Mouse (Mus musculus) WW6 (cell line): ENCODE results near the gene Gm17617.

Experiments
- DNase-seq: peaks from one replicate; pipeline ENCODE4 v3.0.0-alpha.2; 2013; ENCODE audit warnings: low read depth, low spot score

Gene Gm17617

DNA sequence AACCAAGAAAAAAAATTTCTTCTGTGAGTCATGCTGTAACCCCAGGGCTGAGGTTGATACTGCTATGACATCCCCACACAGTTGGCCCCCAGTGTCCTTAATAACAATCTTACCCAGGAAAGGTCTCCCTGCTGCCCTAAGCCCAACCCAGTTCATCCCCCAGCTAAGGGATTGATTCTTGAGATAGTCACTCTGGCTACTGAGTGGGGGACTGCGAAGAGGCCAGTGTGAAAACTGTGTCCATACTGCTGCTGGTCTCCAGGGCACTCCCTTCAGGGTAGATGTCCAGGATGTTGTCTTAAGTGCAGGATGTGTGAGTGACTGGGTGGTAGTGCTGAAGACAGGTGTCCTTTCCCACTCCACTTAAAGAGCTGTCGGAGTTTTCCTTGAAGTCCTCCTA is at the start of gene Gm17617:
Gm17617 (minus strand) TSS at position 101 of the 400 bp plus-strand sequence.
- no peak for DNase-seq

DNA sequence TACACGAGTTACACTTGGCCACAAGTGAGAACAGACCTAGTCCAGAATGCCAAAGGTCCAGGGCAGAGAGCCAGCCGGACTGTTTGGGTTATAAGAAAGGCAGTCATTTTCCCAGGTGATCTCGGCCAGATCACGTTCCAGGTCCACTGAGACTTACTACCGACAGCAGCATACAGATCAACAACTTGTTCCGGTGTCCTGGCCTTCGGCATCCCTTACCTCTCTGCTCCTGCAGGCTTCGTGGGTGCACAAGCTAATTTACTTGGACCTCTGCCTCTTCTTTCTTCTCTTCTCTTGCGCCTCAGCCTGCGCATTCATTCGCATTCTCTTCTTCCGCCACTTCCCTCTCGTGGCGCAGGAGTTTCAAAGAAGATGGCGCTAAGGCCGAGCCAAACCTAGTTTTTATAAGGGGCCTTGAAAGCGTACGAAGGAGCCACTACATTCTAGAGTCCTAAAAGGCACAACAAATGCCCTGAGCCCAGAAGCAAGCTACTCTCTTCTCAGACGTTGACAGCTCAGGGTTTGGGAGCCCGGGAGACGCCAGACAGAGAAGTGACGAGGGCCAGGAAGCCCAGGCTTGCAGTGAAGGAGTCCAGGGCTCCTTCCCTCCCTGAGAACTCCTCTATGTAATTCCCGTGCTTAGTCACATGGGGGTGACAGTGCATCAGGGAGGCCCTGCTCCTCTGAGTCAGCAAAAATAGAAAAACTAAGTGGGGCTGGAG is 49.0 kb upstream of the Gm17617 start:
- peak; percentile 76 for DNase-seq

DNA sequence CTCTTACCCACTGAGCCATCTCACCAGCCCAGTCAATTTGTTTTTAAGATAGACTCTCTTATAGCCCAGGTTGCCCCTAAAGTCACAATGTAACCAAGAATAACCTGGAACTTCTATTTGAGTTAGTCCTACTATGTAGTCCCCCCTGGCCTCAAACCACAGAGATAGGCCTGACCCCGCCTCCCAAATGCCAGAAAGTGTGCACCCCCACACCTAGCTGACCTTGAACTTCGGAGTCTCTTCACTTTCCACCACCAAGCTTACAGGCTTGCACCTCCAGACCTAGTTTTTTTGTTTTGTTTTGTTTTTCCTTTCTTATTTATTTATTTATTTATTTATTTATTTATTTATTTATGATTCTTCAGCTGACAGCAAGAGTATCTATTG is 48.4 kb upstream of the Gm17617 start:
- DNase-seq, result no peak

DNA sequence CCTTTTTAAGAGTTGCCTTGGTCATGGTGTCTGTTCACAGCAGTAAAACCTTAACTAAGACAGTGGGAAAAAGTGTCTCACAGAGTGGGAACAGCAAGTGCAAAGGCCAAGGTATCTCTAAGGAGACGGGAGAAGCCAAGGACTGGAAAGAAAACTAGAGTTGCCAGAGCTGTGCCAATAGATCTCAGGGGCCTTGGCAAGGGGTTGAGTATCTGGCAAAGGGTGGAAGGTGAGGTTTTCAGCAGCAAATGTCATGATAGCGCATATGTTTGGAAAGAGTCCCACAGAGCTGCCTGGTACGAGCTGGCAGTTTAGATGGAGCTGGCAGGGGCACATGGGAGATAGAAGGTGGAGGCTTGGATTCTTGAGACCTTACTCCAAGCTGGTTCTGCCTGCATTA is 46.2 kb upstream of the Gm17617 start:
- DNase-seq, result no peak

DNA sequence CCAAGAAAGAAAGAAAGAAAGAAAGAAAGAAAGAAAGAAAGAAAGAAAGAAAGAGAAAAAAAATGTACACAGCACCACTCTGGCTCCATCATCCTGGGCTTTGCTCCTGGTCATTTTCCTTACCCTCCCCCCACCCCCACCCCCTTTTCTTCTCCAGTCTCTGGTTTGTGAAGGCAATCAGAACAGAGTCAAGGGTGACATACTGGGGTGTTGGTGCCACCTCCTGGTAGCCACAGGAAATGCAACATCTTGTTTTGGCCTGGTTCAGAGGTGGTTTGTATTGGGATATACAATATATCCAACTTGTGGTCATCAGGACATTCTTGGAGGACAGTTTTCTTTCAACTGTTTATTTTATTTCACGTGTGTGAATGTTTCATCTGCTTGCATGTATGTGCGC is 45.2 kb upstream of the Gm17617 start:
- DNase-seq, result no peak

GRCm38 (mm10) chr13:55177903-55178496 is 44.7 kb upstream of the Gm17617 start:
- DNase-seq, result no peak

- DNase-seq, result no peak
Observed at GRCm38 (mm10) chr13:55176265-55176664, 42.9 kb upstream of the Gm17617 start.

- no peak for DNase-seq
Observed at GRCm38 (mm10) chr13:55174347-55174746, 41.0 kb upstream of the Gm17617 start.

DNA sequence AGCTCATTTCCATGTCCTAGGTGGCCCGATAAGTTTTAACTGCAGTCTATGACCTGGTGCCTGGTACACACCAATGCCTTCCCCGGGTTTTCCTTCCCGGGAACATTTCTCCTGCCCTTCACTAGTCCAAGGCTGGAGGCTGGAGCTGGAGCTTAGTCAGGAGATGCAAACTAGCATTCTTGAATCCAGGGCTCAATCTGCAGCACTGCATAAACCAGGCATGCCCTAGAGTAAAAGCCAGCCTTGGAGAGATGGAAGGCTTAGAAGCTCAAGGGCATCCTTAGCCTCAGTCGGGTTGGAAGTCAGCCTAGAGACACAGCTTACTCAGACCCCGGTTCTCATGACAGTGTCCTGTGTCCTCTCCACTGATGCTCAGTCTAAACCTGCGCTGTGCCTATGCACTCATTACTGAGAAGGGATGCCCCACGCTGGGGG is 39.0 kb upstream of the Gm17617 start:
- DNase-seq, result no peak

GRCm38 (mm10) chr13:55171517-55172335 is 38.4 kb upstream of the Gm17617 start:
- no peak for DNase-seq

- DNase-seq, result no peak
Observed at GRCm38 (mm10) chr13:55168958-55169369, 35.6 kb upstream of the Gm17617 start.

GRCm38 (mm10) chr13:55168255-55168654 is 34.9 kb upstream of the Gm17617 start:
- DNase-seq, result no peak

GRCm38 (mm10) chr13:55167798-55168197 is 34.5 kb upstream of the Gm17617 start:
- DNase-seq, result no peak

DNA sequence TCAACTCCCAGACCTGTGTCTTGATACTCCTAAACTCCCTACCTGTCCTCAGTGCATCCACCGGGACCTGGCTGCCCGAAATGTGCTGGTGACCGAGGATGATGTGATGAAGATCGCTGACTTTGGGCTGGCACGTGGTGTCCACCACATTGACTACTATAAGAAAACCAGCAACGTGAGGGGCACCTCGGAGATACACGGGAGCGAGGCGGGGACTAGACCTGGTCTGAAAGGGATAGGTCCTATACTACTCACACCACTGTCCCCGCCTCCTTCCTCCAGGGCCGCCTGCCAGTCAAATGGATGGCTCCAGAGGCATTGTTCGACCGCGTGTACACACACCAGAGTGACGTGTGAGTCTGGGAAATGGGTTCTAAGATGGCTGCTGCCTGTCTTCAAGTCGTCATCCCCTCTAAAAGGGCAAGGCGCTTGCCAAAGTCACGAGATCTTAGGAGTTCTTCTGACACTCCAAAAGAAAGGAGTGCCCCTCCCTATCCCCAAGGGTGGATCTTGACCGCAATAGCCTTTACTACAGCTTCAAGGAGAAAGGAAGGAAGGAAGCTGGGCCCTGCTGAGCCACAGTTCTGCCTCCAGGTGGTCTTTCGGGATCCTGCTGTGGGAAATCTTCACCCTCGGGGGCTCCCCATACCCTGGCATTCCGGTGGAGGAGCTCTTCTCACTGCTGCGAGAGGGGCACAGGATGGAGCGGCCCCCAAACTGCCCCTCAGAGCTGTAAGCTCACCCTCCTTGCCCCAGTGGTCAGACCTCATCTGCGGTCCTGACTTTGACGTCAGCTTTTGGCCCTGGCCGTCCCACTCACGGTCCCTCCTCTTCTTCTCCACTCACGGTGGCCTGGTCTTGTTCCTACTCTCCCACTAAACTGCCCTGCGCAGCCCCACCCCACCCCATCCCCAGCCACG is 33.7 kb upstream of the Gm17617 start:
- no peak for DNase-seq

DNA sequence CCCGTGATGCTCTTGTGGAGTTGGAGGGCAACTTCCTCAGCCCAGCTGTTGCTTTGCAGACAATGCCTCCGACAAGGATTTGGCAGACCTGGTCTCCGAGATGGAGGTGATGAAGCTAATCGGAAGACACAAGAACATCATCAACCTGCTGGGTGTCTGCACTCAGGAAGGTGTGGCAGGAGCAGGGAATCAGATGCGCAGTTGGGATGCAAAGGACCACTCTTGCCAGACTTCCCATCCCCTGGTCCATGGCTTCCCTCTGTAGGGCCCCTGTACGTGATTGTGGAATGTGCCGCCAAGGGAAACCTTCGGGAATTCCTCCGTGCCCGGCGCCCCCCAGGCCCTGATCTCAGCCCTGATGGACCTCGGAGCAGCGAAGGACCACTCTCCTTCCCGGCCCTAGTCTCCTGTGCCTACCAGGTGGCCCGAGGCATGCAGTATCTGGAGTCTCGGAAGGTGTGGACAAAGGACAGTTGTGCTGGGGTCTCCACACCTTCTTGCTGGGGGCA is 32.5 kb upstream of the Gm17617 start:
- DNase-seq, result no peak

DNA sequence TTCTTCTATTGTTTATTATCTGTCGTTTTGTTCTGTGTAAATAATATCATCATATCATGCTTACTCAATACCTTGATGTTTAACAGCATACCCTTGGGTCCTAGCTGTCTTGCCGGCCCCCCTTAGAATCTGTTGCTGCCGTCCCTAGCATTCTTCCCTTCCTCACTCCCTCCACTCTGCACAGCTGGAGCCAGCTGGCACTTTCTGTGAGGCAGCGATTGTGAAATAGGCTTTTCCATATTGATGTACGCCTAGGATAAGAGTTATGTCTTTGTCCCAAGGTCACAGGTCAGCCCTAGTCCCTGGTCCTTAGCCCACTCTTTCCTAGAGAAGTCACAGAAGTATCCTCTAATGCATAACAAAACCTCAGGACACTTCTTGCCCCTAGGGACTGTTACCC is 30.2 kb upstream of the Gm17617 start:
- DNase-seq, result no peak

DNA sequence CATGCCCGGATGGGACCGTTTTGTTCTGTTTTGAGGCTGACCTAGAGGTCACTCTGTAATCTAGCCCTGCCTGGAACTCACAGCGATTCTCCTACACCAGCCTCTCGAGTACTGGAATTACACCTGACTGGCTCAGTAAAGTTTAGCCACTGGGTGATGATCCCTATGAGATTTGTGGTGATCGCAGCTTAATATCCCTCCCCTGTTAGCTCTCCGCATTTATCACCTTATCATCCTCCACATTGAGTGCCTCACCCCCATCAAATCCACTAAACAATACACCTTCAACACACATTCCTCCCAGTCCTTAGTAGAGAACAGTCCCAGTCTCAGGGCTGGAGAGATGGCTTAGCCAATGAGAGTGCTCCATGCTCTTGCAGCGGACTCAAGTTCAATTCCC is 29.0 kb upstream of the Gm17617 start:
- DNase-seq, result no peak

- no peak for DNase-seq
Observed at GRCm38 (mm10) chr13:55153951-55154350, 20.6 kb upstream of the Gm17617 start.

DNA sequence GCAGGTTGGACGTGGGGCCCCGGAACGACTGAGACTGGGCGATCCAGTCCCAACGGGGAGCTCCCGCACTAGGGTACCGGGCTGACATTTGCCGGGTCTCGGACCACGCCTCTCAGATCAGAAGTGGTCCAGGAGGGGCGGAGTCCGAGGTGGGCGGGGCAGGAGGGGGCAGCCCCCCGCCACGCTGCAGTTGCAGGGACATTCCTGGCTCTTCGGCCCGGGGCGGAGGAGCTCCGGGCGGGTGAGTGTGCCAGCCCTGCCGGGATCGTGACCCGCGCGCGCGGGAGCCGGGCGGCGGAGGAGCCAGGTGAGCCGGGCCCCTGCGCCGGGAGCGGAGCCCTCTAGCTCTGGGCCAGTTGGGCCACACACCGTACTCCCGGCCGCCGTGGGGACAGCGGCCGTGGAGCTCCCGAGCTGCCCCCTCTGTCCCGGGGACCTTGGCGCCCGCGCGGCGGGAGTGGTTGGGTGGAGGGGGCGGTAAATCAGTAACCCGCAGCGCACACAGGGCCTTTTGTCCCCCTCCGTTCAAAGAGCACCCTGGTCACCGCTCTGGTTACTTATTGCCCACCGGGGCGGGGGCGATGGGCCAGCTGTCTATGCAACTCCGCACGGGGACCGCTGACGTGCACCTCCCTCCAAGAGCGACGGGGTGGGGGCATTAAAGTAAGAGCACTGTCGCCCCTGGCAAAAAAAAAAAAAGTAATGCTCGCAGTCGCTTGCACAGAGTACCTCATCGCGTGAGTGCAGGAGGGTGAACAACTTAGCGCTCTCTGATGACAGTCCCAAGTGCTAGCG is 19.5 kb upstream of the Gm17617 start, which contains the start of gene Fgfr4:
Fgfr4 (plus strand) TSS at position 20 of the 795 bp plus-strand sequence.
- DNase-seq, result no peak

DNA sequence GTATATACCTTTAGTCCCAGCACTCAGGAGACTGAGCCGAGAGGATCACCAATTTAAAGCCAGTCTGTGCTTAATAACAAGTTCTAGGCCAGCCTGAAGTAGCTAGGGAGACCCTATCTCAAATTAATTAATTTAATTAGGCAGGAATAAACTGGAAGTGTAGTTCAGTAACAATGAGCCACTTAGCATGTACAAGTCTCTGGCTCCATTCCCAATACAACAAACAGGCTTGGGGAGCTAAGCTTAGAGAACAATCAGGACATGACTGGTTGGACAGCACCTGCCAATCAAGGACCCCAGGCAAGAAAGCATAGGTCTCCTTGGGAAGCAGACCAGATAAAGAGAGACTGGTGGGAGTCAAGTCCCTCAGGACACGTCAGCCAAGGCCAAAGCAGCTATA is 6.9 kb upstream of the Gm17617 start:
- no peak for DNase-seq
